Mouse (Mus musculus): Measurements from ENCODE around the gene Pmp22.

Gene Pmp22

DNA sequence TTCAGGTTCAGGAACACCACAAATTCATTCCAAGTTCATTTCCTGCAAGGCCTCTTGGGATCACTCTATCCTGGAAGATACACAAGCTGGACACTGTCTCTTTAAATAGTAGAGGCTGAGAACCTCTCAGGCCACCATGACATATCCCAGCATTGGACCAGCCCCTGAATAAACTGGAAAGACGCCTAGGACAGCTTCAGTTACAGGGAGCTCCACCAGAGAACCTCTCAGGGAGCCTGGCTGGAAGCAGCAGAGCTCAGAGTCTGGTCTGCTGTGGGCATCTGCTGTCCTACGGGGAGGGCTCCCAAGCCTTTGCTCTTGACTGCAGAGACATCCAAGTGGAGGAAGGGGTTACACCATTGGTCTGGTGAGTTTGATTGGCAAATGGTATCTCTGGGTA, at the start of gene Pmp22:
Gene Pmp22 (plus strand): TSS at position 199 of the 400 bp plus-strand sequence.
- DNase-seq (ENCODE audit: low spot score in 2 of 2), result peak; percentile 77 to 81

- no peak for DNase-seq (ENCODE audit: low spot score in 2 of 2)
Observed at GRCm38 (mm10) chr11:63084536-63084935, 44.2 kb upstream of the Pmp22 start.

DNA sequence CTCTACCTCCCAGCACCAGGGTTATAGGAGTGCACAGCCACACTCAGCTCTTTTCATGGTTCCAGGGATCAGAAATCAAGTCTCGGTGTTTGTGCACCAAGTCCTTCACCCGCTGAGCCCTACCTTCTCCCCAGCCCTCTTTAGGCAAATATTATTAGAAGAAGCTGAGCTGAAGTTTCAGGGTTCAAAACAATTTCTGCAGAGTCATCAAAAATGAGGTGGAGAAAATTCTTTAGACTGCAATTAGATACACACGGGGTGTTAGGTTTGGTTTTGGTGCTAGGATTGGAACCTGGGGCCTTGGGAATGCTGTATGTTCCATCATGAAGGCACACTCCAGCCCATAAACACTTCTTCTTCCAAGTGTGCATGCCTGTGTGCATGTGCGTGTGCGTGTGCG, 40.1 kb upstream of the Pmp22 start:
- no peak for DNase-seq (ENCODE audit: low spot score in 2 of 2)

DNA sequence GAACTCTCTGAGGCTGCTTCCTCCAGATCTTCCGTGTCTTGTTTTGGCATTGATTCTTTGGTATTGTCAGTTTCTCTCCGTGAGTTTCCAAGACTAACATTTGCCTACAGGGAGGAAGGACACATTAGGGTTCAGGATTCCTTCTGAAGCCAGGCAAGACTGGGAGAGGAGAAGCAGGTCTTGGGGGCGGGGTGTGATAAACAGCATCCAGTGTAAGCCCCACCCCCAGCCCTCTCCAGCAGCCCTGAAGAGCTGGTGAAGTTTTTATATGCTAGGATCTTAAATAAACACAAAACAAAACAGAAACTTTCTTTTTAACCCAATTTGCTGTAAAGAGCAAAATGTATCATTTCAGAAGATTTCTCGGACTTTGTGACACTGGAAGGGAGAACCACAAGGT, 38.6 kb upstream of the Pmp22 start:
- no peak for DNase-seq (ENCODE audit: low spot score in 2 of 2)

DNA sequence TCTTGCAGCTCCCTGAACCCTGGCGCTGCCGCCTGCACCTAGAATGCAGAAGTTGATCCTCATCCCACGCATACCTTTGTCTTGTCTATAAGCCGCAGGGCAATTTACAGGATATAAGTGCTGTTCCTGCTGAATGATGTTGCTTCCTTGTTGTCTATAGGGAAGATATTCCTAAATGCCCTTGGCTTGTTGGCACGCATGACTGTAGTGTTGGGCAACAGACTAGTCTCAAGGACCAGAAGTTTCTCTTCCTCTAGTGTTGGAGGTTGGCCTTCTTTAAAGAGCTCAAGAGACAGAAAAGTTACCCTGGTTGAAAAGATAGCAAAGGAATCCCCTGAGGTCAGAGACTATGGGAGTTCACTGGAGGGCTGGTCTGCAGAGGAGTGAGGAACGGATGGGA, 37.8 kb upstream of the Pmp22 start:
- peak in 1 of 2 experiments; percentile 10 for DNase-seq (ENCODE audit: low spot score in 2 of 2)

DNA sequence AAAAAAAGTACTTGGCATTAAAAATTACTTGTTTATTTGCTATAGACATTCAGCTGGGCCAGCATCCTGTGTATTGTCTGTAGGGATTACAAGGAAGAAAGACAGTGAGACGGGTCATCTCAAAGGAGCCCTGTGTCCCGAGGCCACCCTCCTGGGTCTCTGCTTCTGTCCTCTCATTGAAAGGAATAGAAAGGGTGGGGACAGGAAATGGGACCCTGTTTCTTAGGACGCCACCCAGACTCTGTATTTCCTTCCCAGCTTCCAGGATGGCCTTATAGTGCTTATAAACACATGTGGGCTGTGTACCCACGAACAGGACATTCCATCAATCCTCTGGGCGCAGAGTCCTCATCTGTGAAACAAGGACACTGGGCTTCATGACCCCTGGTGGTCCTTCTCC, 36.5 kb upstream of the Pmp22 start:
- DNase-seq (ENCODE audit: low spot score in 2 of 2), result no peak

GRCm38 (mm10) chr11:63093601-63094000, 35.2 kb upstream of the Pmp22 start:
- DNase-seq (ENCODE audit: low spot score in 2 of 2), result no peak

DNA sequence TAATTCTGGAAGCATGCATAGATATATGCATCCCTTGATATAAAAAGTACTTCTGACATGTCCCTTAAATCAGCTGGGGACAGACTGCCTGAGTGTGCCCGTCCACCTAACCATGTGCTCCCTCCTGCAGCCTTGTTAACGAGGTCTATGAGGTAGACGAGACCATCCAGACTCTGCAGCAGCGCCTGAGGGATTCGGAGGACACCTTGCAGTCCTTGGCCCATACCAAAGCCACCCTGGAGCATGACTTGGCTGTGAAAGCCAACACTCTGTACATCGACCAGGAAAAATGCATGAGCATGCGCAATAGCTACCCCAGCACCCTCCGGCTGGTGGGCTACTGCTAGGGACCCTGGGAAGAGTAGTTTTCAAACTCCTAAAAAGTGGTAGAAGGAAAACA, 34.3 kb upstream of the Pmp22 start:
- no peak for DNase-seq (ENCODE audit: low spot score in 2 of 2)

DNA sequence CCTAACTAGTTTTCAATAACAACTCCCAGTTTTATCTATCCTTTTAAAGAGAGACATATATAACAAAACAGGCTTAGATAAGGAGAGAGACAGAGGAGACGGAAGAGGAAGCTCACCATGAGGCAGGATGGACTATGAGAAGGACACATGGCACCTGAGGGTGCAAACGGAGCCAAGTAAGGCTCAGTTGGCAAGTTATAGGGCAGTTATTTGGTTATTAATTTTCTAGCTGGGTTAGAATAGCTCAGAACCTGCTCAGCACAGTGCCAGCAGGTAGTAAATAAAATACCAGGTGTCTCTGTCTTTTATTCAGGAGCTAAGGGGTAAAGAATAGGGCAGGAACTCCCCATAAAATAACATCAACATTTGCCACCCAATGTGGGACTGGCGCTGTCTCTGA, 30.8 kb upstream of the Pmp22 start:
- DNase-seq (ENCODE audit: low spot score in 2 of 2), result no peak

DNA sequence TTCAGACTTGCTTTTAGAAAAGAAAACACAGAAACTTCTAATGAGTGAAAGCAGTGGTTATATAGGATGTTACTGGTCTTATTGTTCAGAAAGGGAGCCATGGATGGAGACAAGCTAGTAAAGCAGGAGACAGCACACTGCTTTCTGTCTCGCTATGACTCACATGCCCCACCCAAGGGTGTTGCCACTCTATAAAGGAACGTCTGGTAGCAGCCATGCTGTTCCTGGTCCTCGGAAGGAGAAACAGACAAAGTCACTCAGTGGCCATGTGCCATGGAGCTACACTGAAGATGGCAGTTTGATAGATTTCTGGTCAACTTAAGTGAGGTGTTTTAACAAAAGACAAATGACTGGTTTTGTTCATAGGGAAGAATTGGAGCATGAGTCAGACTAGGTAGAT, 29.4 kb upstream of the Pmp22 start:
- DNase-seq (ENCODE audit: low spot score in 2 of 2), result no peak

GRCm38 (mm10) chr11:63103256-63103655, 25.5 kb upstream of the Pmp22 start:
- DNase-seq (ENCODE audit: low spot score in 2 of 2), result no peak

- DNase-seq (ENCODE audit: low spot score in 2 of 2), result no peak
Observed at GRCm38 (mm10) chr11:63104026-63104425, 24.8 kb upstream of the Pmp22 start.

- no peak for DNase-seq (ENCODE audit: low spot score in 2 of 2)
Observed at GRCm38 (mm10) chr11:63109230-63109775, 19.5 kb upstream of the Pmp22 start.

DNA sequence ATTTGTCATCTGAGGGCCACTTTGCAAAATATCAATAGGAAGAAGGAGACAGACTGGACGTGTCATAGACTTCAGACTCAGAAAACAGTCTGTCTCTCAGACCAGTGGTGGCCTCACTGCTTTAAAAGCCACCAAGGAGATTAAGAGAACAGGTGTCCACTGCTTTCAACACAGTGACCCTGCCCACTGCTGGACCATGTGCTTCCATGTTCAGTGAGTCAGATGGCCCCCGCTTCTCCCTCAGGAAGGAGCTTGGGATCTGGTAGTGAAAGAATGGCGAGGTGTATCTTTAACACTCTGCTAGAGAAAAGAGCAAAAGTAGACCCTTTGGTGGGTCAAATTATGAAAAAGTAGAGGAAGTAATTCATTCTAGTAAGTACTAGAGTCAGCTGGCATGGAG, 18.5 kb upstream of the Pmp22 start:
- DNase-seq (ENCODE audit: low spot score in 2 of 2), result no peak

GRCm38 (mm10) chr11:63114807-63115641, 13.8 kb upstream of the Pmp22 start:
- DNase-seq (ENCODE audit: low spot score in 2 of 2), result peak; percentile 78 to 86

DNA sequence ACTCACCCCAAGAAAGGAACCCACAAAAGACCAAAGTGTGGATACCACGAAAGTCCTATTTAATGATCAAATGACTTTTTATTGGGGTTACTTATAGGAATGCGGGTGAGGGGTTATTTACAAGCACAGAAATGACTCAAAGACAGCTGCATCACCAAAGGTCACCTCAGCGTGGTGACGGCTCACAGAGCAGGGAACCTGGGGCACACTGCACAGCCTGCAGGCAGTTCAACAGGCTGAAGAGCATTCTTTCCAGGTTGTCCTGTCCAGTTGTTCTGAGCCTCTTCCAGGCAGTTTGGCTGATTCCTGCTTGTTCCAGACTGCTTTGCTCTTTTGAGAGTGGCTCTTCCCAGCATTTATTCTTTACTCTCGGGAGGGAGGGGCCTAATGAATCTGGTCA, 12.1 kb upstream of the Pmp22 start:
- no peak for DNase-seq (ENCODE audit: low spot score in 2 of 2)

DNA sequence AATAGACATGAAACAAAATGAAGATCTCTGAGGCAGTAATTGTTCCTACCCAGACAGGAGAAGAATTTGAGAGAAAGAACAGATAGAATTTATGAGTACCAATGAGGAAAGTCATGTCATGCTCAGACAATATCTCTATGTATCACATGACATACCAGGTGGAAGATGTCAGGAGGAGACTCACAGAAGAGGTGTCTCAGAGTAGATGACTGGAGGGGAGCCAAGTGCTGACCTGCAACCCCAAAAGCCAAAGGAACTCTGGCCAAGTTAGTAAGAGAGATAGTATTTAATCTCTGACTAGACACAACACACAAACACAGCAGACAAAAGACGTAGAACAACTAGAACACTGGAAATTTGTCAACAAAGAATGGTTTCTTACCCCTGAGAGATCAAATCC, 11.5 kb upstream of the Pmp22 start:
- DNase-seq (ENCODE audit: low spot score in 2 of 2), result no peak

DNA sequence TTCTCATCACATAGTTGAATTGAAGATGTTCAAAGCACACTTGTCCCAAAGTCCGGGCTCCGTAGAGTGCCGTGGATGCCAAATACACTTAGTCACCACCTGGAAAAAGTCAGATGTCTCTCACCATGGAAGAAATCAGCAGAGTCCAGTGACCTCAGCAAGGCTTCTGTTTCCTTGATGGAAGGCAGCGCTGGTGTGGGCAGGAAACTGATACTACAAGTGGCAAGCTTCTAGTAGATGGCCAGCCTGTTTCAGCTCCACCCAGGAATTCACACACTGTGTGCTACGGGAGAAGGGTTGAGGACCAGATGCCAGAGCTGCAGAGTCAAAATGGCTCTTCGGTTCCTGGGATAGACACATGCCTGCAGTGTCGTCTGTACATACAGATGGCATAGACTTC, 9.0 kb upstream of the Pmp22 start:
- DNase-seq (ENCODE audit: low spot score in 2 of 2), result no peak

DNA sequence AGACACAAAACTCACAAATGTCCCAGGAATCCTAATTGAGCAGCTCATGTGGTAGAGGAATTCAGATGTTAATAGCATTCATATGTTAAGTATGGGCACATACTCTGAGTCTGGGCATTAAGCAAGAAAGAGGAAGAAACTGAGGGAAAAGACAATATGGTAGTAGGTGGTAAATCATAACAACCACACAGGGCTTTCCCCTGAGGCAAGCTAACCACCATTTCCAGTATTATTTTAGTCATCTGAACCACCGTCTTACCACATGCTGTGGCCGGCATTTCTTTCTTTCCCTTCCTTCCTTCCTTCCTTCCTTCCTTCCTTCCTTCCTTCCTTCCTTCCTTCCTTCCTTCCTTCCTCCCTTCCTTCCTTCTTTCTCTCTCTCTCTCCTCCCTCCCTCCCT, 6.5 kb upstream of the Pmp22 start:
- DNase-seq (ENCODE audit: low spot score in 2 of 2), result no peak

DNA sequence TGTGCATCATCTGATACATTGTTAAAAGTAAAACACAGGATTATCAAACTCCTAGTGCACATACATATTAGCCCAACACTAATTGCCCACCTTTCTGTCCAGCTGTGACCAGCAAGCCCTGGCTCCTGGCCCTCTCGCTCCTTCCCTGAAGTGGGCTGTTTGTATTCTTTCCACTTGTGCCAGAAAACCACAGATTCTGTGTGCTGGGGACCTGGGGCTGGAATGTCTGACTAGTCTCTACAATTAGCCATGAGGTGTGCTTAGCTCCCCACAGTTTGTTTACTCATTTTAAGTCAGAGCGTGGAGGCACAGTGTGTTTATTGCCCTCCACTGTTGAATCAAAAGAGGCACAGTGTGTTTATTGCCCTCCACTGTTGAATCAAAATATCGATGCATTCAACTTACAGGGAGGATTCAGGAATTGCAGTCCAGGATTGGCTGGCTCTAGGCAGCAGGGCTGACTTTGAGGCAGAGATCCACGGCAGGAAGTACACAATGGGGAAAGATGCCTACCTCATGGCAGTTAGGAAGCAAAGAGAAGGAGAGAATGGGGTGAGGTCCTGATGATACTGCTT, 5.9 kb upstream of the Pmp22 start:
- no peak for DNase-seq (ENCODE audit: low spot score in 2 of 2)

DNA sequence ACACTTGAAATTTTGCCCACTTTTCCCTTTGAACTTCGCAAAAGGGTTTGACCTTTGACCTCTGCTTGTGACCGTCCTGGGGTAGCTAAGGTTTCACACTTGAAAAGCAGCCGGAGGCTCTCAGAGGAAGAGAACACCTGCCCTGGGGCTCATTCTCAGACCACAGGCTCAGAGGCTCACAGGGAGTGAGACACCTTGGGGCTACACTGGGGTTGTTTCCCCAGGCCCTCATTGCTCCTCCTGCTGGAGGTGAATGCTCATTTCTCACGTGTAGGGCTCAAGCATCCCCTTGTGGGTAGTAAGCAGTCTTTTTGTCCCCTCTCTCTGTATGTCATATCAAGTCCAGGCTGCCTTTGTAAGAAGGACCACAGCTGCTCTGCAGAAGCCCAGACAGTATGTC, 4.5 kb upstream of the Pmp22 start:
- no peak for DNase-seq (ENCODE audit: low spot score in 2 of 2)

DNA sequence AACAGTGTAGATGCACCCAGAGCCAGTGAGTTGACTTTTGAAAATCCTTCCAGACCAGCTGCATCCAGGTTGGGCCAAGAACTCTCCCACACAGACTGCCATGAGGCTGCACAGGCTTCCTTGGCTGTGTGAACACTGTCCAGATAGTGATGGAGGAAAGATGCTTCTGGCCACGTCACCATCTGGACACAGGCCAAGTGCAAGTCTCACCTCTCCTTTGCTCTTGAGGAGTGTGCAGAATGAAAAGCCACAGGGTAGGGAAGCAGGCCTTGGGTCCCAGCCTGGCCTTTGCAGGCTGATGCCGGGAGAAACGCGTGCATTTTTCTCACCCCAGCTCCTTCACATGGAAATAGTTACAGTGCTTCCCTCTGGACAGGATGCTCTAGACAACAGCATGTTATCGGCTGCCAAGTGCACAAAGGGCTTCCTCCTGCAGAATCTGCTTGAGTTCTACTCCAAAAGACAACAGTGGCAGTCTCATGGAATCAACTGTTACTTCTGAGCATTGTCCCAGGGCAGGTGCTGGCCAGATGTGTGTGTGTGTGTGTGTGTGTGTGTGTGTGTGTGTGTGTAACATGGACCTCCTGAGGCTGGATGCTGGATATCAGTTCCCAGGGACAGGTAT, 2.8 kb upstream of the Pmp22 start:
- peak; percentile 69 to 77 for DNase-seq (ENCODE audit: low spot score in 2 of 2)

GRCm38 (mm10) chr11:63126976-63127375, 1.8 kb upstream of the Pmp22 start:
- DNase-seq (ENCODE audit: low spot score in 2 of 2), result no peak
